Mouse (Mus musculus) neural tube, embryonic 14.5 days (tissue): ENCODE measurements at regions not wholly inside any gene's neighbourhood (a gene's known extent, or its start where the extent isn't known, plus 50 kb on each side); places are given as distances from the start of the nearest gene placed in this dataset.

ENCODE experiments used
- ATAC-seq: fragments of 200-750 bp; cut with Nextera tagmentation; 2 replicates; pipeline ENCODE4 v1.8.0; 2017; ENCODE audit warnings: low read depth, mild to moderate bottlenecking, moderate TSS enrichment, moderate library complexity
- H3K27ac ChIP-seq: fragments of 300-500 bp; sonication (generic); 2 replicates; pipeline ENCODE4 v1.5.1; 2014; ENCODE audit warnings: low read depth, mild to moderate bottlenecking, control low read depth, low read length, moderate library complexity, mixed read lengths
- H3K27me3 ChIP-seq: fragments of 300-500 bp; sonication (generic); 2 replicates; pipeline ENCODE4 v1.6.1; 2014; ENCODE audit warnings: low read length; ENCODE audit not compliant: control insufficient read depth, insufficient read depth
- H3K36me3 ChIP-seq: fragments of 300-500 bp; sonication (generic); 2 replicates; pipeline ENCODE4 v1.6.1; 2014; ENCODE audit warnings: low read length, mixed read lengths; ENCODE audit not compliant: control insufficient read depth, insufficient read depth
- H3K4me1 ChIP-seq: fragments of 300-500 bp; sonication (generic); 2 replicates; pipeline ENCODE4 v1.6.1; 2014; ENCODE audit warnings: low read length; ENCODE audit not compliant: control insufficient read depth, insufficient read depth
- H3K4me2 ChIP-seq: fragments of 300-500 bp; sonication (generic); 2 replicates; pipeline ENCODE4 v1.6.1; 2014; ENCODE audit warnings: mild to moderate bottlenecking, low read depth, low read length, control low read depth
- H3K4me3 ChIP-seq: fragments of 300-500 bp; sonication (generic); 2 replicates; pipeline ENCODE4 v1.5.1; 2014; ENCODE audit warnings: low read depth, low read length, control low read depth, mixed read lengths
- H3K9ac ChIP-seq: fragments of 300-500 bp; sonication (generic); replicated peaks from 2 replicates; pipeline ENCODE4 v1.6.1; 2014; ENCODE audit warnings: low read depth, mild to moderate bottlenecking, control low read depth, low read length, mixed read lengths
- H3K9me3 ChIP-seq: fragments of 300-500 bp; sonication (generic); 2 replicates; pipeline ENCODE4 v1.6.1; 2016; ENCODE audit warnings: low read length; ENCODE audit not compliant: control insufficient read depth
- WGBS: fragments of 180-500 bp; shearing (Covaris S2); extraction: QIAGEN DNeasy Blood & Tissue Kit; methylation state at CpG from one replicate; pipeline ENCODE4 v1.1.7; 2014; 5-methylcytosine and 5-hydroxymethylcytosine counted together

DNA sequence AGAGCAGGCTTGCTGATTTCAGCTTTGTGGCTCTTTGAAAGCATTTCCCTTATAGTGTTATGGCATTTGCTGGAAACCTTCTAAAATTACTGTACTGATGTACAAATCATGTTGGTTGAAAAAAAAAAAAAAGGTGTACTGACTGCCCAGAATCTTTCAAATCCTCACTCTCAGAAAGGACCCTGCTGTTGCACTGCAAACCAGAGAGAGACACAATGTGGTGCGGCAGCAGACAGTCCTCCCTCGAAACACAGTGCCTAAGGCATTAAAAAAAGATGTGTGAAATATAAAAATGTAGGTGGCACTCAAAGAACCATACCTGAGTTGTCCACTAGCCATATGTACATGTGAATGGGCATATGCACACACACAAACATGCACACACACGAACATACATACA lies 128.3 kb downstream of the Actr3 start:
- ATAC-seq, result no peak
- H3K4me2 ChIP-seq, result no peak overlapping the region

GRCm38 (mm10) chr1:125298520-125299090 lies 136.9 kb downstream of the Actr3 start:
- Histone ChIP-seq H3K27ac (no peak overlapping the region), H3K4me2 (no peak overlapping the region), H3K9me3 (no peaks in the 10 kb centered on the region), H3K27me3 (no peaks in the 10 kb centered on the region), H3K4me1 (no peaks in the 10 kb centered on the region), H3K4me3 (no peak overlapping the region), H3K36me3 (no peaks in the 10 kb centered on the region), H3K9ac (no peak overlapping the region)
- ATAC-seq, result no peak
- 83% methylated on average over 5 of the region's 5 CpGs for WGBS

More for the DNA sequence above, 128.3 kb downstream of the Actr3 start:
- Histone ChIP-seq H3K36me3 (no peaks in the 10 kb centered on the region), H3K27ac (no peak overlapping the region), H3K9me3 (no peaks in the 10 kb centered on the region), H3K4me1 (no peaks in the 10 kb centered on the region), H3K4me3 (no peak overlapping the region), H3K27me3 (no peaks in the 10 kb centered on the region), H3K9ac (no peak overlapping the region)
- 80% methylated on average over 3 of the region's 3 CpGs for WGBS

DNA sequence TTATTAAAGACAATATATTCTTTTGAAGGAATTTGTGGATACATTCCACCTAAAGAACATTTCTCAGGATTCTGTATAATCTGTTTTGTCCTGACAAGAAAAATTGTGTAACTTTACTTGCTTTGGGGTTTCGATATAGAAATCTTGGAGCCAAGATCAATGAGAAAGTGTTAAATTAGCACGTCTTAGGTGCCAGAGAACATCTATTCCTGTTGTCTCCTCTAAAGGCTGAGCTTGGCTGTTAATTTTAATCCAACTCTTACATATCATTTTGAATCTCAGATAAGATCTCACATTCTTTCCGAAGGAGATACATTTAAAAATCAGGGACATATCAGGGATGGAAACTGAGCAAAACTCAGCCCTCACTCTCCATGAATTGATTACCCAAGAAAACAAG lies 139.9 kb downstream of the Actr3 start:
- Histone ChIP-seq H3K9me3 (no peaks in the 10 kb centered on the region), H3K36me3 (no peaks in the 10 kb centered on the region), H3K4me1 (no peaks in the 10 kb centered on the region), H3K27me3 (no peaks in the 10 kb centered on the region), H3K27ac (no peak overlapping the region), H3K9ac (no peak overlapping the region), H3K4me3 (no peak overlapping the region), H3K4me2 (no peak overlapping the region)
- WGBS, result 90% methylated on average over 3 of the region's 3 CpGs
- no peak for ATAC-seq

DNA sequence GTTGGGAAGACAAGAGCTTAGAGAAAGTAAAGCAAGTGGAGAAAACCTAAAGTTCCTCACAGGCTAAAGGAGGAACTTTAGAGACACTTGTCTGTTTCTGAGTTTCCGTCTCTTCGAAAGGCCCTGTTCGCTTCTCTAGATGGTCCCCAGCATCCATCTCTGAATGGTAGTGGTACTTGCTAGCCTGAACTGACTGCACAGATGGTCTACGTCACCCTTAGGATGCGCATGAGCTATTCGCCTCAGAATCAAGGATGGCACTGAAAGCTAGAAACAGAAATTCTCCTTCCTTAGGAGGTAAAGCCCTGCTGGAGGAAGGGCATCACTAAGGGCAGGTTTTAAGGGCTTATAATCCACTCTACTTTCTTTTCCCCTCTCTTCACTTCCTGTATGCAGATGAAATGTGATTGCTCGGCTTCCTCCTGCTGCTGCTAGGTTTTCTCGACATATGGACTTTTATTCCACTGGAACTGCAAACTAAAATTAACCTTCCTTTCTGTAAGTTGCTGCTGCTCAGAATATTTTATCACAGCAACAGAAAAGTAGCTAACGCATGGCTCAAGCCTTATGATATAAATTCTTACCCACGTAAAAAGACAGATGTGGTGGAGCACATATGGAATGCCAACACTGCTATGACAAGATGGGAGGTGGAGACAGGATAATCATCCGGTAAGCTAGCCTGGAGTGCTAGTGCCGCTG lies 145.1 kb downstream of the Actr3 start:
- ATAC-seq, result no peak
- H3K9me3 ChIP-seq, result no peaks in the 10 kb centered on the region
- no peaks in the 10 kb centered on the region for H3K36me3 ChIP-seq
- H3K4me3 ChIP-seq, result no peak overlapping the region
- H3K27ac ChIP-seq, result no peak overlapping the region
- WGBS, result 94% methylated on average over 12 of the region's 12 CpGs
- H3K27me3 ChIP-seq, result no peaks in the 10 kb centered on the region
- H3K4me2 ChIP-seq, result no peak overlapping the region
- no peak overlapping the region for H3K9ac ChIP-seq
- no peaks in the 10 kb centered on the region for H3K4me1 ChIP-seq

DNA sequence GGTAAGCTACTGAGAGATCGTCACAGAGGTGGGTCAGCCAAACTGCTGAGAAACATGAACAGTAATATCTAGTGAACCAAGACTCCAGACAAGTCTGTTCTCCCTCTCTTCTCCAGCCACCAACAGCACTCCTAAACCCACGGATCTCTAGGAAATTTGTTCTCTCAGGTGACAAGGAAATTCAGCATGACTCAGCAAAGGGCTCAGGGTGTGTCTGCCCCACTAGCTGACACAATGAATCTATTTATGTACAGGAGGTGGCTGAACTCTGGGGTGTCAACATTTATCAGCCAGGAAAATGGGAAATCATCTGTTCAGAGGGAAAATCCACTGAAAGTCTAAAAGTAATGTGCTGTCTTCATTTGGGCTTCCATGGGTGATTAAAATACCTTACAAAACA lies 149.2 kb downstream of the Actr3 start:
- no peak overlapping the region for H3K9ac ChIP-seq
- H3K4me2 ChIP-seq, result no peak overlapping the region
- H3K4me1 ChIP-seq, result no peaks in the 10 kb centered on the region
- H3K9me3 ChIP-seq, result no peaks in the 10 kb centered on the region
- no peak overlapping the region for H3K27ac ChIP-seq
- no peak for ATAC-seq
- H3K4me3 ChIP-seq, result no peak overlapping the region
- H3K36me3 ChIP-seq, result no peaks in the 10 kb centered on the region
- H3K27me3 ChIP-seq, result no peaks in the 10 kb centered on the region
- WGBS, result 76% methylated on average over 2 of the region's 2 CpGs

DNA sequence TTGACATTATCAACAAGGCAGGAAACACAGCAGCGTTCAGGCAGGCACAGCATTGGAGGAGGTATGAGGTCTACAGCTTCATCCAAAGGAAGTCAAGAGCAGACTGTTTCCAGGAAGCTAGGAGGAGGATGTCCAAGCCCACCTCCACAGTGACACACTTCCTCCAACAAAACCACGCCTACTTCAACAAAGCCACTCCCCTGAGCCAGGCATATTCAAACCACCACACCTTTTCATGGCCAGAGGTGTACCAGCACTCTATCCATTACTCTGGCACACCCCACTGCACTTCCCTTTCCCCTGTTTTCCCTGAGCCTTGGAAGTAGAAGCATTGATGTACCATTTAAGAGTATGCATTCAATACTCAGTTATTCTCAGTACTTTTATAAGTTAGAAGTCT lies 150.8 kb downstream of the Actr3 start:
- 82% methylated on average over 2 of the region's 2 CpGs for WGBS
- no peak overlapping the region for H3K27ac ChIP-seq

GRCm38 (mm10) chr1:125273752-125274151 lies 161.8 kb downstream of the Actr3 start:
- Histone ChIP-seq H3K27me3 (no peaks in the 10 kb centered on the region), H3K36me3 (no peaks in the 10 kb centered on the region), H3K9me3 (no peaks in the 10 kb centered on the region), H3K4me3 (no peak overlapping the region), H3K9ac (no peak overlapping the region), H3K4me1 (no peaks in the 10 kb centered on the region), H3K4me2 (no peak overlapping the region), H3K27ac (no peak overlapping the region)
- no peak for ATAC-seq
- 72% methylated on average over 2 of the region's 2 CpGs for WGBS

More for the DNA sequence above, 150.8 kb downstream of the Actr3 start:
- Histone ChIP-seq H3K36me3 (no peaks in the 10 kb centered on the region), H3K9ac (no peak overlapping the region), H3K4me3 (no peak overlapping the region), H3K9me3 (no peaks in the 10 kb centered on the region), H3K4me2 (no peak overlapping the region), H3K4me1 (no peaks in the 10 kb centered on the region), H3K27me3 (no peaks in the 10 kb centered on the region)
- no peak for ATAC-seq

DNA sequence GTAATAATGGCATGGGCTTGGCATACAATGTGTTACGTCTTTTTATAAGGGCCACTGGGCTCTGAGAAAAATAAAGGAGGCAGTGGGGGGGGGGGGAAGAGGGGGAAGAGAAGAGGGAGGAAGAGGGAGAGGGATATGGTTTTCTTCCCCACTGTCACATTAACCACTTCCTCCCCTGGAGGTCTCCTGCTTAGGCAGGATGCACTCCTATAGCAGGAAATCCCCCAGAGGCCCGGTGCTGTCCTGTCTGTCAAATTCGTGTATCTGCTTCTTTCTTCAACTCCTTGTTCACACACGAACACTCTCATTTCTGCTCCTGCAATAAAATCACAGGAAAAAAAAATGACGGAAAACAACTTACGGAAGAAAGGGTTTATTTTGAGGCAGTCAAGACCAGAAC lies 171.8 kb downstream of the Actr3 start:
- H3K27ac ChIP-seq, result no peak overlapping the region
- H3K36me3 ChIP-seq, result no peaks in the 10 kb centered on the region
- H3K4me3 ChIP-seq, result no peak overlapping the region
- H3K4me2 ChIP-seq, result no peak overlapping the region
- no peaks in the 10 kb centered on the region for H3K27me3 ChIP-seq
- ATAC-seq, result no peak
- H3K4me1 ChIP-seq, result no peaks in the 10 kb centered on the region
- no peak overlapping the region for H3K9ac ChIP-seq
- WGBS, result 84% methylated on average over 6 of the region's 6 CpGs
- H3K9me3 ChIP-seq, result no peaks in the 10 kb centered on the region

- H3K9ac ChIP-seq, result no peak overlapping the region
- ATAC-seq, result no peak
- H3K27ac ChIP-seq, result no peak overlapping the region
- 86% methylated on average over 6 of the region's 6 CpGs for WGBS
- H3K4me2 ChIP-seq, result no peak overlapping the region
- H3K4me1 ChIP-seq, result no peaks in the 10 kb centered on the region
- no peaks in the 10 kb centered on the region for H3K9me3 ChIP-seq
- no peak overlapping the region for H3K4me3 ChIP-seq
- no peaks in the 10 kb centered on the region for H3K36me3 ChIP-seq
- H3K27me3 ChIP-seq, result no peaks in the 10 kb centered on the region
Measured at GRCm38 (mm10) chr1:125263068-125263467, 172.5 kb downstream of the Actr3 start.
